Mouse (Mus musculus) erythroblast, adult 5-6 weeks (primary cell): ENCODE data around the gene Stk32c. TPM values are rescaled to one million over a fixed set of nuclear protein-coding genes. Genes with fewer than 3 reads are reported as not detected.

ENCODE experiments used
- ATAC-seq: replicated peaks from 2 replicates; pipeline ENCODE4 v1.8.0; 2016; ENCODE audit warnings: moderate number of reproducible peaks, mild to moderate bottlenecking, moderate TSS enrichment, inconsistent platforms; ENCODE audit not compliant: poor library complexity, low FRiP score, severe bottlenecking
- total RNA-seq, 2 experiments: library from RNA; stranded (forward) in 1 of 2; stranded (reverse) in 1 of 2; fragments of 150-400 nt in 1 of 2; fragments of 200-764, 138-1000 nt in 1 of 2; gene quantifications; 2 replicates each; pipeline versions ENCODE4 v1.2.3 to v1.2.4; 2015 to 2017; ENCODE audit warnings: low replicate concordance in 2 of 2

The Stk32c gene
- total RNA-seq (2015; ENCODE audit: low replicate concordance) (not detected in 2 replicates), total RNA-seq (2017; ENCODE audit: low replicate concordance) (not detected in 2 replicates)

- peak; percentile 92 for ATAC-seq
Measured at GRCm38 (mm10) chr7:139212754-139213745, at the start of gene Stk32c, which contains the start of gene Lrrc27. TSS of gene Stk32c (minus strand) at chr7:139213307. TSS of gene Lrrc27 (plus strand) at chr7:139212988.

GRCm38 (mm10) chr7:139257752-139258542, 44.8 kb upstream of the Stk32c start:
- ATAC-seq: no peak

- ATAC-seq: no peak
Measured at GRCm38 (mm10) chr7:139254626-139255025, 41.5 kb upstream of the Stk32c start.

- no peak for ATAC-seq
Measured at GRCm38 (mm10) chr7:139253462-139253861, 40.4 kb upstream of the Stk32c start.

- ATAC-seq: no peak
Measured at GRCm38 (mm10) chr7:139252986-139253385, 39.9 kb upstream of the Stk32c start.

- ATAC-seq: no peak
Measured at GRCm38 (mm10) chr7:139252566-139252965, 39.5 kb upstream of the Stk32c start.

GRCm38 (mm10) chr7:139251881-139252301, 38.8 kb upstream of the Stk32c start:
- no peak for ATAC-seq

- no peak for ATAC-seq
Measured at GRCm38 (mm10) chr7:139249406-139250210, 36.5 kb upstream of the Stk32c start.

GRCm38 (mm10) chr7:139248615-139249405, 35.7 kb upstream of the Stk32c start:
- ATAC-seq: no peak

GRCm38 (mm10) chr7:139247881-139248614, 34.9 kb upstream of the Stk32c start, which contains the start of gene Pwwp2b:
TSS of gene Pwwp2b (plus strand) at chr7:139248482.
- no peak for ATAC-seq

GRCm38 (mm10) chr7:139246931-139247880, 34.1 kb upstream of the Stk32c start:
- no peak for ATAC-seq

- no peak for ATAC-seq
Measured at GRCm38 (mm10) chr7:139246086-139246485, 33.0 kb upstream of the Stk32c start.

GRCm38 (mm10) chr7:139239432-139239831, 26.3 kb upstream of the Stk32c start:
- no peak for ATAC-seq

GRCm38 (mm10) chr7:139235651-139236358, 22.7 kb upstream of the Stk32c start:
- ATAC-seq: no peak

- no peak for ATAC-seq
Measured at GRCm38 (mm10) chr7:139234426-139235188, 21.5 kb upstream of the Stk32c start.

- peak; percentile 56 for ATAC-seq
Measured at GRCm38 (mm10) chr7:139233714-139234113, 20.6 kb upstream of the Stk32c start.
